Mouse (Mus musculus) limb, embryonic 13.5 days (tissue): ENCODE data around the gene Sdccag8. TPM values are rescaled to one million over a fixed set of nuclear protein-coding genes. Genes with fewer than 3 reads are reported as not detected.

ENCODE experiments used
- ATAC-seq: fragments of 200-750 bp; cut with Nextera tagmentation; 2 replicates; pipeline ENCODE4 v1.8.0; 2017; ENCODE audit warnings: low read depth, moderate number of reproducible peaks, moderate TSS enrichment; ENCODE audit not compliant: low FRiP score
- H3K27ac ChIP-seq: fragments of 300-500 bp; sonication (generic); 2 replicates; pipeline ENCODE4 v1.5.1; 2015; ENCODE audit warnings: inconsistent platforms, mild to moderate bottlenecking, moderate library complexity
- H3K27me3 ChIP-seq: fragments of 300-500 bp; sonication (generic); 2 replicates; pipeline ENCODE4 v1.6.1; 2015; ENCODE audit warnings: mild to moderate bottlenecking, inconsistent platforms
- H3K36me3 ChIP-seq: fragments of 300-500 bp; sonication (generic); 2 replicates; pipeline ENCODE4 v1.6.1; 2015; ENCODE audit warnings: inconsistent platforms, mild to moderate bottlenecking, moderate library complexity
- H3K4me1 ChIP-seq: fragments of 300-500 bp; sonication (generic); 2 replicates; pipeline ENCODE4 v1.6.1; 2015; ENCODE audit warnings: inconsistent platforms
- H3K4me2 ChIP-seq: fragments of 300-500 bp; sonication (generic); replicated peaks from 2 replicates; pipeline ENCODE4 v1.6.1; 2015; ENCODE audit warnings: inconsistent platforms, mild to moderate bottlenecking, moderate library complexity
- H3K4me3 ChIP-seq: fragments of 300-500 bp; sonication (generic); 2 replicates; pipeline ENCODE4 v1.5.1; 2015; ENCODE audit warnings: moderate library complexity, mild to moderate bottlenecking, inconsistent platforms
- H3K9ac ChIP-seq: fragments of 300-500 bp; sonication (generic); 2 replicates; pipeline ENCODE4 v1.6.1; 2015; ENCODE audit warnings: mild to moderate bottlenecking, inconsistent platforms
- H3K9me3 ChIP-seq: fragments of 300-500 bp; sonication (generic); 2 replicates; pipeline ENCODE4 v1.6.1; 2016; ENCODE audit warnings: inconsistent platforms
- WGBS: fragments of 180-500 bp; shearing (Covaris S2); methylation state at CpG from one replicate; pipeline ENCODE4 v1.1.7; 2015; 5-methylcytosine and 5-hydroxymethylcytosine counted together
- polyA plus RNA-seq: library from polyadenylated mRNA; unstranded; fragments of >200 nt; fragmentation: Nextera tagmentation; extraction: Ambion mirVana; gene quantifications from 2 replicates; pipeline ENCODE4 v1.2.1, GENCODE M21; 2015

The Sdccag8 gene
- 15.5 and 19.8 TPM in 2 replicates for polyA plus RNA-seq

DNA sequence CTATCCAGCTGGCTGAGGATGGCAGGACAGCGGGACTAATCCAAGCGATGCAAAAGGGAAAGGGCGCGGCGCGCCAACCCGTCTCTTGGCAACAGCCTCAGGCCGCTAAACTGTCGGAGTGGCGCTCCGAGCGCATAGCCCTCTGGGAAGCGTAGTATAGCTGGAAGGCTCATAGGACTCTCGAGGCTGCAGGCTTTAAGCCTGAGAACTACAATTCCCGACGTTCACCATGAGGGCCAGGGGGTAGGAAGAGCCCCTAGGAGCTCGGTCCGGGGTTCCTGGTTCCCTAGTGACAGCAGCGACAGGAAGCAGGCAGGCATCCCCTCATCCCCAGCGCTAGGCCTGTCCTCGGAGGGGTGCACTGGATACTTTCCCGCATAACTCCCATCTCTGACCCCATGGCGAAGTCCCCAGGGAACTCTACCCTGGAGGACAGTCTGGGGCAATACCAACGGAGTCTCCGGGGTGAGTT, at the start of gene Sdccag8:
TSS of gene Sdccag8 (plus strand) at position 70 of the 472 bp plus-strand sequence.
- Histone ChIP-seq H3K4me1 (peaks cover 24% of the 10 kb centered on the region), H3K27ac (peak within 1 kb of the TSS; percentile 98), H3K4me2 (peak within 1 kb of the TSS; percentile 78), H3K36me3 (no peaks in the 10 kb centered on the region), H3K4me3 (peak within 1 kb of the TSS; percentile 93), H3K9ac (peak within 1 kb of the TSS; percentile 94), H3K9me3 (no peaks in the 10 kb centered on the region), H3K27me3 (no peaks in the 10 kb centered on the region)
- under 1% methylated on average over 25 of the region's 25 CpGs for WGBS
- ATAC-seq, result peak; percentile 95

- no peak for ATAC-seq
- H3K36me3 ChIP-seq, result peaks cover 43% of the 10 kb centered on the region
These were observed 39.9 kb upstream of the Sdccag8 start for GRCm38 (mm10) chr1:176774533-176774932.

GRCm38 (mm10) chr1:176789326-176789725, 25.1 kb upstream of the Sdccag8 start:
- 90% methylated on average over 7 of the region's 7 CpGs for WGBS
- Histone ChIP-seq H3K4me3 (no peak overlapping the region), H3K4me1 (no peaks in the 10 kb centered on the region), H3K9me3 (no peaks in the 10 kb centered on the region), H3K9ac (no peak overlapping the region), H3K36me3 (peaks cover 34% of the 10 kb centered on the region), H3K4me2 (no peak overlapping the region), H3K27ac (no peak overlapping the region), H3K27me3 (no peaks in the 10 kb centered on the region)
- ATAC-seq, result no peak

More at GRCm38 (mm10) chr1:176774533-176774932, 39.9 kb upstream of the Sdccag8 start:
- Histone ChIP-seq H3K4me3 (no peak overlapping the region), H3K4me2 (no peak overlapping the region), H3K4me1 (no peaks in the 10 kb centered on the region), H3K27me3 (no peaks in the 10 kb centered on the region), H3K9me3 (no peaks in the 10 kb centered on the region), H3K27ac (no peak overlapping the region), H3K9ac (no peak overlapping the region)
- WGBS, result 91% methylated on average over 4 of the region's 4 CpGs

DNA sequence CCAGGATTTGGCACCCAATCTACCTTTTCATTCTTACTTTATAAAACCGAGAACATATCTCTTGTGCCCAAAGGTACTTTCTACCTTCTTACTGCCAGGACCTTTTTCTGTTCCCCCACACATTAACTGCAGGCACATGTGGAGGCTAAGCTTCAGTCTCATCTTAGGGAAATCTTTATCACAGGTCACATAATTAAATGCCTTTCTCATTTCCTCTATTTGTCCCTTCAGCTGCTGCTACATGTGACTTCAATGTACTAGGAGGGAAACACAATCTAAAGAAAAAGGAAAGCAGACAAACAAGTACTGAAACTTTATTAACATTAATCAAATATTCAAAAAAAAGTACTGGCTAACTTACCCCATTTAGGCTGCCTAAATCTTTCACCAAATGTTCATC, 22.3 kb upstream of the Sdccag8 start:
- Histone ChIP-seq H3K4me2 (no peak overlapping the region), H3K9me3 (no peaks in the 10 kb centered on the region), H3K27ac (no peak overlapping the region), H3K4me3 (no peak overlapping the region), H3K27me3 (no peaks in the 10 kb centered on the region), H3K9ac (no peak overlapping the region), H3K4me1 (peaks cover 3% of the 10 kb centered on the region; the same call in 1 of the 2 replicates), H3K36me3 (peaks cover 26% of the 10 kb centered on the region)
- ATAC-seq, result no peak
- 93% methylated on average over 1 of the region's 1 CpGs for WGBS

- Histone ChIP-seq H3K4me1 (peaks cover 23% of the 10 kb centered on the region), H3K27me3 (no peaks in the 10 kb centered on the region), H3K27ac (no peak overlapping the region), H3K4me3 (no peak overlapping the region), H3K9ac (no peak overlapping the region), H3K36me3 (peaks cover 7% of the 10 kb centered on the region; the same call in 1 of the 2 replicates), H3K9me3 (no peaks in the 10 kb centered on the region), H3K4me2 (no peak overlapping the region)
- ATAC-seq, result no peak
These were observed 15.8 kb upstream of the Sdccag8 start for GRCm38 (mm10) chr1:176798673-176799072.

DNA sequence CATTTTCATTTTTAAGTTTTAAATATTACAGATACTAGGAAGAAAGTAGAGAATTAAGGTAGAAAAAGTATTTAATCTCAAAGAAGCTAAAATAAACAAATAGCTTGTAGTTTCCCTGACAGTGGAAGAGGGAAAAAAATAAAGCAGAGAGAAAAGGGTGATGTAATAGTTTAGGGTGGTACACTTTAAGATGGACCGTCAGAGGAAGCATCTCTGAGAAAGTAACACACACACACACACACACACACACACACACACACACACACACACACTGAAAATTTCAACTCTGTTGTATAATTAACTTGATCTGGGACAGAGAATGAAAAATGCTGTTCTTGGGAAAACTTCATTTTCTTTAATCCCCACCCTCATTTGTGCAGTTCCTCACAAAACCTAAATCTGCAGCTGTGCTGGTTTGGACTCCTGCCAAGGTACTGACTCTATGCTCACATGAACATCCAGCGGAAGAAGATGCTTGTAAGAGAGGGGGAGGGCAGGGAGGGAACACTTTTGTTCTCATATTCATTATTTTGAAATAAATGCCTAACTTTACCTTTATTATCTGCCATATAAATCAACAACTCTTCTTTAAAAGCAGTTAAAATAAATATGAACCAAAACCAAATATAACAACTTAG, 13.6 kb upstream of the Sdccag8 start:
- Histone ChIP-seq H3K27me3 (no peaks in the 10 kb centered on the region), H3K27ac (no peak overlapping the region), H3K9me3 (no peaks in the 10 kb centered on the region), H3K36me3 (peaks cover 7% of the 10 kb centered on the region; the same call in 1 of the 2 replicates), H3K4me1 (peaks cover 21% of the 10 kb centered on the region), H3K9ac (no peak overlapping the region), H3K4me3 (no peak overlapping the region), H3K4me2 (no peak overlapping the region; the same call in 1 of the 2 replicates)
- WGBS, result 6% methylated on average over 2 of the region's 2 CpGs
- ATAC-seq, result peak; percentile 79; the same call in 1 of the 2 replicates

- Histone ChIP-seq H3K4me2 (no peak overlapping the region), H3K9ac (no peak overlapping the region), H3K4me3 (no peak overlapping the region), H3K4me1 (peaks cover 31% of the 10 kb centered on the region), H3K27me3 (no peaks in the 10 kb centered on the region), H3K27ac (no peak overlapping the region), H3K9me3 (no peaks in the 10 kb centered on the region), H3K36me3 (no peaks in the 10 kb centered on the region)
- no peak for ATAC-seq
These were observed 4.3 kb upstream of the Sdccag8 start for GRCm38 (mm10) chr1:176810161-176810560.

- Histone ChIP-seq H3K27ac (no peak overlapping the region), H3K4me1 (peaks cover 30% of the 10 kb centered on the region), H3K36me3 (no peaks in the 10 kb centered on the region), H3K4me2 (peak overlapping the region; percentile 78), H3K9ac (no peak overlapping the region), H3K4me3 (peak overlapping the region; percentile 93), H3K9me3 (no peaks in the 10 kb centered on the region), H3K27me3 (no peaks in the 10 kb centered on the region)
- no peak for ATAC-seq
- 93% methylated on average over 3 of the region's 3 CpGs for WGBS
These were observed 2.6 kb upstream of the Sdccag8 start for GRCm38 (mm10) chr1:176811892-176812291.

DNA sequence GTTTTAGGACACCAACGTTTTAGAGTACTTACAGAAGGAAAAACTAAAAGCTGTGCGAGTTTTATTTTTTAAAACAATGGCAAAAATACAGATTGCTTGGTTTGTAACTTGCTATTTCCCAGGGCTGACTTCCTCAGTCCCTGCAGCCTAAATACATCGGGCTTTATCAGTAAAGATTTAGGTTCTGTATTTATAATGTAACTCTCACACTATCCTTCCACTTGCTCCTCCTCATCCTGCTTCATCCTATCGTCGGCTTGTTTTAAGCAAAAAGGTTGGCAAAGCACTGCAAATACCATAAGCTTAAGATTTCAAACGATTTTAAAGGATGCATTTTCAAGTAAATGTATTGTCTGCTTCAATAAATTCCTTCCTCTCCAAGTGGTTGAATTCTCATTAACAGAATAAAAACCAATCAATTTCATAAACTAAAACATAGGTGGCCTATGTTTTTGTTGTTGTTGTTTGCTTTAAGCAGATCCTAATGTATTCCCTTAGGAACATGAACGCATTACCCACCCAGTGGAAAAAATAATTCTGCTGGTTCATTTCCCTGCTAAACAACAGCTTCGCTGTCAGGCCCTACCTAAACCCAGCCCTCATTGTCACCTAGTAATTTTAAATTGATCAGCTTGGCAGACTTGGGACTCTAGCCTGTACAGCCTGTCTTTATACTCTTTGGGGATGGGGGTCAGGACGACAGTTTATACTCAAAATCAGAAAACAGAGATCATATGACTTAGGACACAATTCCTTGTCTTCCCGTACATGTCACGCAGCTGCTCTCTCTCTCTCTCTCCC, 1.8 kb upstream of the Sdccag8 start:
- H3K27ac ChIP-seq, result peak overlapping the region; percentile 98
- peak overlapping the region; percentile 93 for H3K4me3 ChIP-seq
- no peak for ATAC-seq
- H3K9ac ChIP-seq, result peak overlapping the region; percentile 94
- no peaks in the 10 kb centered on the region for H3K36me3 ChIP-seq
- H3K27me3 ChIP-seq, result no peaks in the 10 kb centered on the region
- 22% methylated on average over 11 of the region's 11 CpGs for WGBS
- H3K9me3 ChIP-seq, result no peaks in the 10 kb centered on the region
- H3K4me1 ChIP-seq, result peaks cover 29% of the 10 kb centered on the region
- peak overlapping the region; percentile 78 for H3K4me2 ChIP-seq

GRCm38 (mm10) chr1:176813292-176814035, 996 bp upstream of the Sdccag8 start:
- H3K4me3 ChIP-seq, result peak overlapping the region; percentile 93
- peaks cover 30% of the 10 kb centered on the region for H3K4me1 ChIP-seq
- peak overlapping the region; percentile 94 for H3K9ac ChIP-seq
- no peaks in the 10 kb centered on the region for H3K36me3 ChIP-seq
- no peaks in the 10 kb centered on the region for H3K27me3 ChIP-seq
- WGBS, result under 1% methylated on average over 65 of the region's 75 CpGs
- peak overlapping the region; percentile 78 for H3K4me2 ChIP-seq
- peak overlapping the region; percentile 98 for H3K27ac ChIP-seq
- ATAC-seq, result peak; percentile 51
- H3K9me3 ChIP-seq, result no peaks in the 10 kb centered on the region

DNA sequence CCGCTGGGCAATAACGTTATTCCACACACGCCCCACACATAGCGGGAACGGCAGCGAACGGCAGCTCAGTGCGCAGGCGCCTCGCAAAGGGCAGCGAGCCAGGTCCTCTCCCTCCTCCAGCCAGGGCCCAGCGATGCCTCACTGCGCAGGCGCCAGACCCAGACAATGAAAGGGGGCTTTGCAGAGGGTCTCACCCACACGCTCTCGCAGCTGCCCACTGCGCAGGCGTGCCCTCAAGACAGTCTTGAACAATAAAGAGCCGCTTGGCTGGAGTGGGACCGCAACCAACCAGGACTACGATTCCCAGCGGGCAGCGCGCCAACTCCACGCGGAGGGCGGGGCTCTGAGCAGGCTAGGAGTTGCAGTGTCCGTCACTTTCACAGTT, 432 bp upstream of the Sdccag8 start, which contains the start of gene Cep170:
TSS of gene Cep170 (minus strand) at position 32 of the 385 bp plus-strand sequence.
- Histone ChIP-seq H3K27me3 (no peaks in the 10 kb centered on the region), H3K4me1 (peaks cover 28% of the 10 kb centered on the region), H3K27ac (peak within 1 kb of the TSS; percentile 98), H3K36me3 (no peaks in the 10 kb centered on the region), H3K9ac (peak within 1 kb of the TSS; percentile 94), H3K4me2 (peak within 1 kb of the TSS; percentile 78), H3K4me3 (peak within 1 kb of the TSS; percentile 93), H3K9me3 (no peaks in the 10 kb centered on the region)
- WGBS, result 0% methylated on average over 28 of the region's 28 CpGs
- peak; percentile 95 for ATAC-seq

- H3K4me1 ChIP-seq, result peaks cover 13% of the 10 kb centered on the region
- H3K9ac ChIP-seq, result no peak overlapping the region
- H3K9me3 ChIP-seq, result no peaks in the 10 kb centered on the region
- no peak overlapping the region for H3K4me2 ChIP-seq
- WGBS, result 89% methylated on average over 4 of the region's 4 CpGs
- ATAC-seq, result no peak
- no peaks in the 10 kb centered on the region for H3K36me3 ChIP-seq
- H3K27ac ChIP-seq, result no peak overlapping the region
- no peaks in the 10 kb centered on the region for H3K27me3 ChIP-seq
- H3K4me3 ChIP-seq, result no peak overlapping the region
These were observed 2.3 kb downstream of the Sdccag8 start for GRCm38 (mm10) chr1:176816728-176817127.
